Comparison of ENCODE assay signal across 17 mouse cellular contexts in the genomic region with DNA sequence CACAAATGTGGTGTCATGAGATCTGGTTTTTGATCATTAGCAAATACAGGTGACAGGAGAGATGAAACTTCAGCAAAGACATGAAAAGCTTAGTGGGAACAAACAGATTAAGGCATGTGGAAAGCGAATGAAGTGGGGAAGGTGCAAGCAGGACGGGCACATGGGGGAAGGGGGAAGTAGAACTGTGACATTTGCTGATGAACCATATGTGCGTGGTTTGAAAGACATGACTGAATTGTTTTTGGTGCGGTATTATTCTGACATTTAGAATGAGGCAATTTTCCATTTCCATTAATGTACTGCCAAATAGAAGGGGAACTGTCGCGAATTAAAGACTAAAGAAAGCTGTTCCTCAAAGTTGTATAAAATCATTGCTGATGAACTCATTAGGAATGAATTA.
DNase-seq lines count a peak whose midpoint lies in the region; ATAC-seq lines count a peak whose summit lies in the region.
"Had no signal": no experiment of that assay in that cellular context is flagged by ENCODE, and none has a peak within 500 bp of the region (broad histone marks: within the 10 kb centered on the region; RNA-seq: fewer than 3 reads in every experiment).

No protein-coding gene starts in this region.

- peak; percentile 37 for DNase-seq in layer of hippocampus, adult 11-12 months (ENCODE audit: low spot score)
- DNase-seq in layer of hippocampus, postnatal 25 days (ENCODE audit: extremely low spot score in 1 of 2, low spot score in 1 of 2) = no peak
- peak; percentile 51 for DNase-seq in layer of hippocampus, adult 9-10 months (ENCODE audit: low spot score)
- DNase-seq in layer of hippocampus, postnatal 36 days = peak; percentile 32 to 52
- DNase-seq: adrenal gland, adult 2 months; adrenal gland, postnatal 25 days; cerebellum, adult 2 months; cerebellum, postnatal 10 days; embryo, embryonic 11 days; gastrocnemius, postnatal 10 days; heart, adult 18-20 months; heart, postnatal 10 days; heart, postnatal 4 days had no signal

- no peak for ATAC-seq in activated CD4-positive, CD25-positive, alpha-beta regulatory T cell, adult 4 months
- no peak for ATAC-seq in megakaryocyte-erythroid progenitor cell, adult 5-6 weeks (replicated peaks; ENCODE audit: low FRiP score, low TSS enrichment, poor library complexity, severe bottlenecking)
- ATAC-seq: hindbrain, embryonic 16.5 days; Patski had no signal

Comparison
In these comparisons a context has a peak if more than half of its experiments do, and no peak if none do; other contexts are left out.
1. DNase-seq: peak in layer of hippocampus, adult 11-12 months (single experiment), layer of hippocampus, adult 9-10 months (single experiment) and layer of hippocampus, postnatal 36 days (2 of 2); none in layer of hippocampus, postnatal 25 days (0 of 2).